ENCODE assay signal across 15 mouse cellular contexts in the genomic region with DNA sequence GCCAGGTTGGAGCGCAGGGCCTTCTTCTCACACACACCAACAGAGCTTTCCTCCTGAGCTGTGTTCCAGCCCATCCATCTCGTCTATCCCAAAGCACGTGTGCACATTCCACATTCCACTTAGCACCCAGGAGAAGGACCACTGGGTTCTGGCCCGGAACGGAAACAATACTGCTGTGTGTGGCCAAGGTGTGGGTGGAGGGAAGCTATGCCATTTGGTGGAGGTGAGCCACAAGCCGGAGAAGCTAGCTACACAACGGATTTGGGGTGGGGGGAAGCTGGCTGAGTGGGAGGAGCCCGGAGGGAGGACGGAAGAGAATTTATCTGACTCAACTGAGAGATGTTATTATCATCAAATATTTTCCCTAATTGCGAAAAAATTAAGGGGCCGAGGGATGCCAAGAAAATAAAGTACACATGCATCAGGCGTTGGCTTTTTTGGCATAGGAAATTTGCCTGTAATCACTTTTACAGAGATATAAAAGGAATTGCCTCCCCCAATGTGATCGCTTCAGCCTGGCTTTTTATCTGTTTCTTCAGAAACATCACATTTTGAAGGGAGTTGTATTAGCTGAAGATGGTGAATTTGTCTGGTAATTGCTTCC. TPM values are rescaled to one million over a fixed set of nuclear protein-coding genes. Genes with fewer than 3 reads are reported as not detected.
DNase-seq lines count a peak whose midpoint lies in the region; ATAC-seq and TF ChIP-seq lines count a peak whose summit lies in the region.
"Had no signal": no experiment of that assay in that cellular context is flagged by ENCODE, and none has a peak within 500 bp of the region (broad histone marks: within the 10 kb centered on the region; RNA-seq: fewer than 3 reads in every experiment).

No protein-coding gene starts in this region.

- intact Hi-C loops in heart, postnatal 36 days (cut with DNase I), result loop anchor here (10.0 kb wide), 1 partner anchor 317 kb away; no protein-coding TSS in a partner anchor

- TF ChIP-seq EP300 in stomach, postnatal 0 days (optimal IDR thresholded peaks at IDR 0.05), result no peak

- peaks cover 7% of the 10 kb centered on the region for H3K27me3 ChIP-seq in kidney, embryonic 16.5 days (ENCODE audit: insufficient read depth, low read length)
- H3K27me3 ChIP-seq in stomach, postnatal 0 days (ENCODE audit: control insufficient read depth, insufficient read depth, low read length), result no peaks in the 10 kb centered on the region

- no peaks in the 10 kb centered on the region for H3K9me3 ChIP-seq in kidney, embryonic 16.5 days (ENCODE audit: low read length)
- H3K9me3 ChIP-seq in stomach, postnatal 0 days (ENCODE audit: control insufficient read depth, low read length), result no peaks in the 10 kb centered on the region
- H3K9me3 ChIP-seq: hindbrain, embryonic 13.5 days had no signal

- 50% methylated on average over 13 of the region's 13 CpGs for WGBS in kidney, embryonic 16.5 days
- WGBS in stomach, postnatal 0 days, result 43% methylated on average over 13 of the region's 13 CpGs

- TF ChIP-seq CTCF in stomach, postnatal 0 days (IDR thresholded peaks at IDR 0.05; ENCODE audit: low read depth), result no peak

- ATAC-seq in kidney, embryonic 16.5 days (ENCODE audit: low FRiP score, low TSS enrichment), result no peak
- peak; percentile 22; the same call in 1 of the 2 replicates for ATAC-seq in stomach, postnatal 0 days (ENCODE audit: low FRiP score, low TSS enrichment)

- H3K9ac ChIP-seq in kidney, embryonic 16.5 days (replicated peaks; ENCODE audit: low read length), result no peak overlapping the region
- H3K9ac ChIP-seq in stomach, postnatal 0 days (ENCODE audit: low read length), result no peak overlapping the region
- H3K9ac ChIP-seq: hindbrain, embryonic 13.5 days had no signal

- H3K4me1 ChIP-seq in kidney, embryonic 16.5 days (ENCODE audit: insufficient read depth, low read length), result peaks cover 20% of the 10 kb centered on the region
- no peaks in the 10 kb centered on the region for H3K4me1 ChIP-seq in stomach, postnatal 0 days (replicated peaks; ENCODE audit: control insufficient read depth, insufficient read depth)

- H3K4me3 ChIP-seq in kidney, embryonic 16.5 days (ENCODE audit: low read length), result no peak overlapping the region
- no peak overlapping the region for H3K4me3 ChIP-seq in stomach, postnatal 0 days (ENCODE audit: low read depth, low read length)
- H3K4me3 ChIP-seq: erythroblast, embryonic 14.5 days; hindbrain, embryonic 13.5 days had no signal

- H3K36me3 ChIP-seq in kidney, embryonic 16.5 days (ENCODE audit: insufficient read depth, low read length), result no peaks in the 10 kb centered on the region
- H3K36me3 ChIP-seq in stomach, postnatal 0 days (ENCODE audit: control insufficient read depth, insufficient read depth, low read length), result no peaks in the 10 kb centered on the region
- H3K36me3 ChIP-seq: hindbrain, embryonic 13.5 days had no signal

- H3K27ac ChIP-seq in kidney, embryonic 16.5 days (ENCODE audit: low read length), result no peak overlapping the region
- H3K27ac ChIP-seq in stomach, postnatal 0 days (replicated peaks), result peak overlapping the region; percentile 69
- H3K27ac ChIP-seq: hindbrain, embryonic 13.5 days had no signal

- peak; percentile 12 for DNase-seq in kidney, postnatal 14 days
- DNase-seq in urinary bladder, postnatal 14 days (ENCODE audit: low spot score), result peak; percentile 49
- DNase-seq in urinary bladder, postnatal 10 days (ENCODE audit: low spot score), result no peak
- DNase-seq in heart, postnatal 36 days, result peak; percentile 17 to 34
- no peak for DNase-seq in stomach, postnatal 0 days (ENCODE audit: low spot score)
- no peak for DNase-seq in liver
- no peak for DNase-seq in B cell, adult 2 months
- DNase-seq: cerebellum, adult 2 months; embryo, embryonic 11 days; kidney, adult 11 months; left cerebral cortex, postnatal 4 days; thymus, postnatal 4 days had no signal

- no peak overlapping the region for H3K4me2 ChIP-seq in kidney, embryonic 16.5 days (replicated peaks; ENCODE audit: low read depth, low read length)
- no peak overlapping the region for H3K4me2 ChIP-seq in stomach, postnatal 0 days (replicated peaks; ENCODE audit: low read depth)
- H3K4me2 ChIP-seq: hindbrain, embryonic 13.5 days had no signal

RNA-seq across cellular contexts. Expression of a gene that starts 29.2 kb away (rescaled TPM):
- polyA plus RNA-seq in kidney, embryonic 16.5 days (2015; fragmentation: Nextera tagmentation; extraction: Ambion mirVana), result 1.2 and 1.7 TPM in 2 replicates
- total RNA-seq in heart, postnatal 36 days (2021), result 1 to 10 TPM; 4.7 to 5.9 TPM
- polyA plus RNA-seq in stomach, postnatal 0 days (2015; fragmentation: Nextera tagmentation; extraction: Ambion mirVana), result 3.1 and 3.7 TPM in 2 replicates
- polyA plus RNA-seq: erythroblast, embryonic 14.5 days had no signal

RNA-seq across cellular contexts. Expression of a gene that starts 47.5 kb away (rescaled TPM):
- polyA plus RNA-seq in kidney, embryonic 16.5 days (2015; fragmentation: Nextera tagmentation; extraction: Ambion mirVana), result 613 and 614 TPM in 2 replicates
- 100 to 1,000 TPM in 1 of 2 experiments, 10 to 100 TPM in 1; 86.3 to 103 TPM for total RNA-seq in heart, postnatal 36 days (2021)
- polyA plus RNA-seq in stomach, postnatal 0 days (2015; fragmentation: Nextera tagmentation; extraction: Ambion mirVana), result 226 and 257 TPM in 2 replicates

RNA-seq across cellular contexts. Expression of a gene that starts 59.0 kb away (rescaled TPM):
- polyA plus RNA-seq in kidney, embryonic 16.5 days (2015; fragmentation: Nextera tagmentation; extraction: Ambion mirVana), result 36.7 and 43.6 TPM in 2 replicates
- 10 to 100 TPM; 12.2 to 20.5 TPM for total RNA-seq in heart, postnatal 36 days (2021)
- 10.4 and 10.9 TPM in 2 replicates for polyA plus RNA-seq in stomach, postnatal 0 days (2015; fragmentation: Nextera tagmentation; extraction: Ambion mirVana)

Comparison
In these comparisons a context has a peak if more than half of its experiments do, and no peak if none do; other contexts are left out.
1. DNase-seq: peak in kidney, postnatal 14 days (single experiment), urinary bladder, postnatal 14 days (single experiment) and heart, postnatal 36 days (2 of 2); none in urinary bladder, postnatal 10 days (single experiment), stomach, postnatal 0 days (single experiment), liver (single experiment) and B cell, adult 2 months (0 of 2).